Mouse (Mus musculus) lung, embryonic 14.5 days (tissue): ENCODE measurements around the gene AC131692.1. TPM values are rescaled to one million over a fixed set of nuclear protein-coding genes. Genes with fewer than 3 reads are reported as not detected.

Experiments
- ATAC-seq: fragments of 200-750 bp; cut with Nextera tagmentation; 2 replicates; pipeline ENCODE4 v1.8.0; 2017; ENCODE audit warnings: mild to moderate bottlenecking, moderate TSS enrichment, moderate library complexity; ENCODE audit not compliant: insufficient read depth
- DNase-seq: peaks from one replicate; pipeline ENCODE4 v3.0.0-alpha.2; 2015
- H3K27ac ChIP-seq: fragments of 300-500 bp; sonication (generic); 2 replicates; pipeline ENCODE4 v1.5.1; 2014; ENCODE audit warnings: low read depth, mild to moderate bottlenecking, moderate library complexity
- H3K27me3 ChIP-seq: fragments of 300-500 bp; sonication (generic); 2 replicates; pipeline ENCODE4 v1.6.1; 2014; ENCODE audit warnings: low read length, control low read depth; ENCODE audit not compliant: insufficient read depth
- H3K36me3 ChIP-seq: fragments of 300-500 bp; sonication (generic); 2 replicates; pipeline ENCODE4 v1.6.1; 2014; ENCODE audit warnings: control low read depth; ENCODE audit not compliant: insufficient read depth
- H3K4me1 ChIP-seq: fragments of 300-500 bp; sonication (generic); 2 replicates; pipeline ENCODE4 v1.6.1; 2014; ENCODE audit warnings: antibody characterized with exemption, control low read depth; ENCODE audit not compliant: insufficient read depth
- H3K4me2 ChIP-seq: fragments of 300-500 bp; sonication (generic); 2 replicates; pipeline ENCODE4 v1.6.1; 2014; ENCODE audit warnings: mild to moderate bottlenecking
- H3K4me3 ChIP-seq: fragments of 300-500 bp; sonication (generic); 2 replicates; pipeline ENCODE4 v1.5.1; 2014; ENCODE audit warnings: low read depth, low read length
- H3K9ac ChIP-seq: fragments of 300-500 bp; sonication (generic); 2 replicates; pipeline ENCODE4 v1.6.1; 2014
- H3K9me3 ChIP-seq: fragments of 300-500 bp; sonication (generic); 2 replicates; pipeline ENCODE4 v1.6.1; 2016; ENCODE audit warnings: low read depth, low read length, control low read depth
- CTCF ChIP-seq: IDR thresholded peaks from 2 replicates; pipeline ENCODE4 v1.5.1; 2016; ENCODE audit warnings: antibody characterized with exemption, low read depth
- WGBS: fragments of 180-500 bp; shearing (Covaris S2); extraction: QIAGEN DNeasy Blood & Tissue Kit; methylation state at CpG from one replicate; pipeline ENCODE4 v1.1.7; 2014; 5-methylcytosine and 5-hydroxymethylcytosine counted together
- polyA plus RNA-seq: library from polyadenylated mRNA; unstranded; fragments of >200 nt; fragmentation: Nextera tagmentation; extraction: Ambion mirVana; gene quantifications from 2 replicates; pipeline ENCODE4 v1.2.1, GENCODE M21; 2014

The AC131692.1 gene
- polyA plus RNA-seq, 1 experiment from 2014 or later: not detected

GRCm38 (mm10) chr19:6061641-6062302 lies 32.4 kb upstream of the AC131692.1 start:
- Histone ChIP-seq H3K9me3 (no peaks in the 10 kb centered on the region), H3K27me3 (no peaks in the 10 kb centered on the region), H3K4me2 (peak overlapping the region; percentile 100), H3K4me3 (peak overlapping the region; percentile 90), H3K9ac (peak overlapping the region; percentile 92), H3K4me1 (peaks cover 14% of the 10 kb centered on the region; the same call in 1 of the 2 replicates), H3K36me3 (peaks cover 14% of the 10 kb centered on the region), H3K27ac (peak overlapping the region; percentile 95)
- TF ChIP-seq CTCF: no peak
- WGBS: under 1% methylated on average over 44 of the region's 44 CpGs
- peak; percentile 62 for DNase-seq
- ATAC-seq: no peak

GRCm38 (mm10) chr19:6062418-6062817 lies 31.8 kb upstream of the AC131692.1 start:
- H3K4me1 ChIP-seq: peaks cover 19% of the 10 kb centered on the region; the same call in 1 of the 2 replicates
- WGBS: 43% methylated on average over 5 of the region's 5 CpGs
- H3K36me3 ChIP-seq: peaks cover 14% of the 10 kb centered on the region
- no peak for DNase-seq
- TF ChIP-seq CTCF: no peak
- no peak overlapping the region for H3K27ac ChIP-seq
- no peak for ATAC-seq
- H3K4me3 ChIP-seq: peak overlapping the region; percentile 90
- H3K9ac ChIP-seq: peak overlapping the region; percentile 92
- no peaks in the 10 kb centered on the region for H3K27me3 ChIP-seq
- peak overlapping the region; percentile 100 for H3K4me2 ChIP-seq
- no peaks in the 10 kb centered on the region for H3K9me3 ChIP-seq

DNA sequence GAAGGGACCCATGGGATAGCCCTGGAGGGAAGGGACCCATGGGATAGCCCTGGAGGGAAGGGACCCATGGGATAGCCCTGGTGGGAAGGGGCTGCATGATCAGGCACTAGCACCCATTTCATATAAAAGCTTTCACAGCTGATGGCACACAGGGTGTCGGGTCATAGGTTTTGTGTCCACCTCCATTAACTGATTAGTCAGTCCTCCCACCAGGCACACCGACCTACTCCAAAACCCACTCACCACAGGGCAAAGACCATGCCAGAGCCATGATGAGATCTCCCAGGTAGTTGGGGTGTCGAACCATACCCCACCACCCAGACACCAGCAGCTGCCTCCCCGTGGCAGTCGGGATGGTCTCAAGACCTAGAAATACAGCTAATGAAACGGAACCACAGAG lies 31.1 kb upstream of the AC131692.1 start:
- Histone ChIP-seq H3K27ac (no peak overlapping the region), H3K4me2 (peak overlapping the region; percentile 100; the same call in 1 of the 2 replicates), H3K4me3 (peak overlapping the region; percentile 90; the same call in 1 of the 2 replicates), H3K4me1 (peaks cover 19% of the 10 kb centered on the region; the same call in 1 of the 2 replicates), H3K36me3 (peaks cover 14% of the 10 kb centered on the region), H3K9ac (no peak overlapping the region; the same call in 1 of the 2 replicates), H3K27me3 (no peaks in the 10 kb centered on the region), H3K9me3 (no peaks in the 10 kb centered on the region)
- ATAC-seq: no peak
- DNase-seq: no peak
- TF ChIP-seq CTCF: no peak
- WGBS: 91% methylated on average over 6 of the region's 6 CpGs

GRCm38 (mm10) chr19:6066571-6066970 lies 27.6 kb upstream of the AC131692.1 start:
- Histone ChIP-seq H3K9ac (peak overlapping the region; percentile 35; the same call in 1 of the 2 replicates), H3K4me1 (peaks cover 19% of the 10 kb centered on the region; the same call in 1 of the 2 replicates), H3K9me3 (no peaks in the 10 kb centered on the region), H3K4me3 (peak overlapping the region; percentile 41), H3K27me3 (no peaks in the 10 kb centered on the region), H3K4me2 (peak overlapping the region; percentile 89), H3K27ac (no peak overlapping the region), H3K36me3 (peaks cover 29% of the 10 kb centered on the region)
- WGBS: 28% methylated on average over 5 of the region's 5 CpGs
- no peak for ATAC-seq
- no peak for TF ChIP-seq CTCF
- DNase-seq: no peak

GRCm38 (mm10) chr19:6067011-6067723 lies 27.1 kb upstream of the AC131692.1 start:
- Histone ChIP-seq H3K36me3 (peaks cover 29% of the 10 kb centered on the region), H3K27ac (peak overlapping the region; percentile 61; the same call in 1 of the 2 replicates), H3K4me3 (peak overlapping the region; percentile 41), H3K4me1 (peaks cover 16% of the 10 kb centered on the region; the same call in 1 of the 2 replicates), H3K9me3 (no peaks in the 10 kb centered on the region), H3K27me3 (no peaks in the 10 kb centered on the region), H3K9ac (peak overlapping the region; percentile 35), H3K4me2 (peak overlapping the region; percentile 89)
- ATAC-seq (peak; percentile 48), DNase-seq (peak; percentile 87)
- under 1% methylated on average over 30 of the region's 30 CpGs for WGBS
- peak; percentile 87 for TF ChIP-seq CTCF

GRCm38 (mm10) chr19:6067724-6068415 lies 26.3 kb upstream of the AC131692.1 start, which contains the start of gene Tm7sf2:
TSS of gene Tm7sf2 (minus strand) at chr19:6068373.
- DNase-seq (peak; percentile 96), ATAC-seq (peak; percentile 96)
- H3K9ac ChIP-seq: peak within 1 kb of the TSS; percentile 35
- H3K27ac ChIP-seq: peak within 1 kb of the TSS; percentile 61; the same call in 1 of the 2 replicates
- 10% methylated on average over 33 of the region's 33 CpGs for WGBS
- H3K4me3 ChIP-seq: peak within 1 kb of the TSS; percentile 41
- peak; percentile 19; the same call in 1 of the 2 replicates for TF ChIP-seq CTCF
- H3K4me2 ChIP-seq: peak within 1 kb of the TSS; percentile 89
- H3K36me3 ChIP-seq: peaks cover 35% of the 10 kb centered on the region
- H3K9me3 ChIP-seq: no peaks in the 10 kb centered on the region
- peaks cover 9% of the 10 kb centered on the region; the same call in 1 of the 2 replicates for H3K4me1 ChIP-seq
- H3K27me3 ChIP-seq: no peaks in the 10 kb centered on the region
